Mouse (Mus musculus): ENCODE results near the gene Gys1. TPM values are rescaled to one million over a fixed set of nuclear protein-coding genes. Genes with fewer than 3 reads are reported as not detected.

The Gys1 gene
- total RNA-seq (2023) = 10 to 100 TPM; 21.3 to 24.4 TPM

GRCm38 (mm10) chr7:45434203-45435015 is at the start of gene Gys1:
TSS of gene Gys1 (plus strand) at chr7:45434844.

GRCm38 (mm10) chr7:45395578-45396336 is 38.9 kb upstream of the Gys1 start, which contains the start of gene Snrnp70:
TSS of gene Snrnp70 (minus strand) at chr7:45395742.

GRCm38 (mm10) chr7:45405091-45406075 is 29.3 kb upstream of the Gys1 start, which contains the start of gene Kcna7:
TSS of gene Kcna7 (plus strand) at chr7:45405653.

GRCm38 (mm10) chr7:45413113-45413863 is 21.4 kb upstream of the Gys1 start, which contains the start of gene Ntf5:
TSS of gene Ntf5 (plus strand) at chr7:45413695.

DNA sequence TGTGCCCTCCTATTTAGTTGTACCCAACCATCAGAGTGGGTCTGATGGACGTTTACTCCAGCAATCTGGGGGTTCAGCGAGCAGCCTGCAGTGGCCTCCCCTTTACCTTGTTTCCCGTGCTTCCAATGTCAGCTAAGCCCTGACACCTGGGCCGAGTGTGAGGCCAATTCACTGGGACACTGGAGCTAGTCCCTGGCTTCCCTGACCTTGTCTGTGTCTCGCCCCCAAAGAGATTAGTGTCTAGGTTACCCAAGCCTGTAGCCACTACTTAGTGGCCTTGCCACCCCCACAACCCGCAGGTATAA is 14.1 kb upstream of the Gys1 start, which contains the start of gene Lhb:
Gene Lhb, plus strand, starts transcription at position 206 of the 305 bp plus-strand sequence.

DNA sequence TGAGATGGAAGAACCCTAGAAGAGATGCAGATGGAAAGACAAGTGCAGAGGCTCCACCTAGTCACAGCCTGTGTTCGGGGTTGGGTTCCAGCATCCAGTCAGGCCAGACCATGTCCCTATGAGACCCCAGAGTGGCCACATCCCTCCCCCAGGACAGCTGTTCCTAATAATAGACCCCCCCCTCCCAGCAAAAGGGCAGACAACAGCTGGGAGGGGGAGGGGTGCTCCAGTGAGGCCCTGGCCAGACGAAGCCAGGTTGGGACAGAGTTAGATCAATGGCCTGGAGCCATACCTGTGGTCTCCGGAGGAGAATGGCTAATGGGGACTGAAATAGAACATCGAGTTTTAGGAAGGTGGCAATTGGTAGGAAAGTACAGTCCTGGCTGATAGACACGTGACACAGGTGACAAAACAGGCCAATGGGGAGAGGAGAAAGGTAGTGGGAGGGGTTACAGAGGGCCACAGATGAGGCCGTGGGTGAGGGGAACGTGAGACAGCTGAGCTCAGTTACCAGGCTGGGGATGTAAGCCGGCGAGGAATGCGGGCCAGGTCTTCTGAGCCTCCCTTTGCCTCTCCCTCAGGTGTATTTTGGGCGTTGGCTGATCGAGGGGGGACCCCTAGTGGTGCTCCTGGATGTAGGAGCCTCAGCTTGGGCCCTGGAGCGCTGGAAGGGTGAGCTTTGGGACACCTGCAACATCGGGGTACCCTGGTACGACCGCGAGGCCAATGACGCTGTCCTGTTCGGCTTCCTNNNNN is 3.1 kb downstream of the Gys1 start, which contains the start of gene Ruvbl2:
Gene Ruvbl2, minus strand, starts transcription at position 576 of the 756 bp plus-strand sequence.

GRCm38 (mm10) chr7:45459564-45460140 is 25.0 kb downstream of the Gys1 start, which contains the start of gene Ftl1:
TSS of gene Ftl1 (minus strand) at chr7:45459884.

GRCm38 (mm10) chr7:45466283-45467089 is 31.8 kb downstream of the Gys1 start, which contains the start of gene Bax:
TSS of gene Bax (minus strand) at chr7:45466898.

DNA sequence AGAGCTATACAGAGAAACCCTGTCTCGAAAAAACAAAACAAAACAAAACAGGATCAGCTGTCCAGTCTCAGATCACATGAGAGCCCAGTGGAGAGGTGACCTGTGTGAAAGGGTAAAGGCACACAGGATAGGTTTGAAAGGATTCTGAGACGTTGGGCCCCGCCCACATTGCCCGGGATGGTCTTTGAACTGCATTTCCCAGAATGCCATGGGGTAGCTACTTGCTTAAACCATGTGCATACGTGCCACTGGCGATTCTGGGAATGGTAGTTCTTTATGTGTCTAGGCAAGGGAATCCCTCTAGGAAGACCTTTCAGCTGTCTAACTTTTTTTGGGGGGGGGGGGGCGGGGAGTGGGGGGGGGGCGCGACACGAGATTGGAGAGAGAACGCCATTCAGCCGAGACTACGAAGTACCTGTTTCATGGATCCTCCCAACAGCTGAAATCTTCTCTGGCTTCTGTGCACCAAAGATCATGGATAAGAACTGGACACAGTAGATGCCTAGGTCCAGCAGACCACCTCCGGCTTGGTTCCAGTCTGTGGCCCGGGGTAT is 46.8 kb downstream of the Gys1 start, which contains the start of gene Tulp2:
Gene Tulp2, plus strand, starts transcription at position 504 of the 554 bp plus-strand sequence.

GRCm38 (mm10) chr7:45486761-45487415 is 52.2 kb downstream of the Gys1 start, which contains the start of gene Gm45808:
TSS of gene Gm45808 (minus strand) at chr7:45486811.

GRCm38 (mm10) chr7:45488293-45489204 is 53.9 kb downstream of the Gys1 start, which contains the start of gene Dhdh:
TSS of gene Dhdh (minus strand) at chr7:45488805.

Other genes starting within 250 kb of the Gys1 start
- gene Ccdc155, start 230.0 kb upstream of the Gys1 start, total RNA-seq (2023) = 1 to 10 TPM in 1 of 2 experiments, under 1 TPM in 1; 0.46 to 1.1 TPM
- 1 to 10 TPM in 1 of 2 experiments, under 1 TPM in 1; 0.83 to 2.3 TPM for gene Dkkl1, start 222.7 kb upstream of the Gys1 start, total RNA-seq (2023)
- gene Tead2, start 219.1 kb upstream of the Gys1 start, total RNA-seq (2023) = not detected
- gene Cd37, start 195.7 kb upstream of the Gys1 start, total RNA-seq (2023) = 1,000 to 10,000 TPM; 1,836 to 1,886 TPM
- gene Slc6a16, start 193.8 kb upstream of the Gys1 start, total RNA-seq (2023) = not detected
- 1 to 10 TPM; 1.1 to 1.9 TPM for gene Slc6a21, start 157.3 kb upstream of the Gys1 start, total RNA-seq (2023)
- 10 to 100 TPM in 1 of 2 experiments, 1 to 10 TPM in 1; 8.6 to 16.3 TPM for gene Trpm4, start 101.1 kb upstream of the Gys1 start, total RNA-seq (2023)
- not detected for gene Hrc, start 99.6 kb upstream of the Gys1 start, total RNA-seq (2023)
- under 1 TPM in 1 of 2 experiments, not detected in 1; 0.17 TPM for gene Ppfia3, start 67.8 kb upstream of the Gys1 start, total RNA-seq (2023)
- 1 to 10 TPM; 1.2 to 1.5 TPM for gene Lin7b, start 64.3 kb upstream of the Gys1 start, total RNA-seq (2023)
- 100 to 1,000 TPM; 614 to 615 TPM for gene Snrnp70, start 39.1 kb upstream of the Gys1 start, total RNA-seq (2023)
- gene Kcna7, start 29.2 kb upstream of the Gys1 start, total RNA-seq (2023) = not detected
- gene Ntf5, start 21.1 kb upstream of the Gys1 start, total RNA-seq (2023) = not detected
- gene Lhb, start 14.0 kb upstream of the Gys1 start, total RNA-seq (2023) = not detected
- gene Ruvbl2, start 3.3 kb downstream of the Gys1 start, total RNA-seq (2023) = 10 to 100 TPM; 48.0 to 56.3 TPM
- gene Ftl1, start 25.0 kb downstream of the Gys1 start, total RNA-seq (2023) = 100 to 1,000 TPM; 609 to 629 TPM
- gene Bax, start 32.1 kb downstream of the Gys1 start, total RNA-seq (2023) = 100 to 1,000 TPM; 113 to 118 TPM
- not detected for gene Tulp2, start 47.0 kb downstream of the Gys1 start, total RNA-seq (2023)
- 1 to 10 TPM in 1 of 2 experiments, not detected in 1; 3.7 TPM for gene Gm45808, start 52.0 kb downstream of the Gys1 start, total RNA-seq (2023)
- gene Dhdh, start 54.0 kb downstream of the Gys1 start, total RNA-seq (2023) = 1 to 10 TPM; 3.3 to 5.3 TPM
- 10 to 100 TPM; 78.3 to 83.7 TPM for gene Nucb1, start 75.6 kb downstream of the Gys1 start, total RNA-seq (2023)
- 1,000 to 10,000 TPM in 1 of 2 experiments, 100 to 1,000 TPM in 1; 780 to 1,130 TPM for gene Ppp1r15a, start 91.4 kb downstream of the Gys1 start, total RNA-seq (2023)
- 1 to 10 TPM; 2.5 to 2.8 TPM for gene Plekha4, start 91.5 kb downstream of the Gys1 start, total RNA-seq (2023)
- gene Hsd17b14, start 120.0 kb downstream of the Gys1 start, total RNA-seq (2023) = 1 to 10 TPM in 1 of 2 experiments, not detected in 1; 8.0 TPM
- gene Bcat2, start 135.3 kb downstream of the Gys1 start, total RNA-seq (2023) = 10 to 100 TPM; 28.7 to 47.2 TPM
- gene Fgf21, start 180.6 kb downstream of the Gys1 start, total RNA-seq (2023) = not detected
- not detected for gene Fut1, start 182.4 kb downstream of the Gys1 start, total RNA-seq (2023)
- not detected for gene Izumo1, start 187.0 kb downstream of the Gys1 start, total RNA-seq (2023)
- not detected for gene Rasip1, start 192.6 kb downstream of the Gys1 start, total RNA-seq (2023)
- gene Mamstr, start 205.1 kb downstream of the Gys1 start, total RNA-seq (2023) = not detected
- not detected for gene Fut2, start 231.6 kb downstream of the Gys1 start, total RNA-seq (2023)
- not detected for gene Ntn5, start 249.2 kb downstream of the Gys1 start, total RNA-seq (2023)

Measured in B cell, adult 67 days (primary cell).